Mouse (Mus musculus) spleen, adult 2 months (tissue): Measurements from ENCODE around the gene Pdss2.

Source experiments
- CTCF ChIP-seq: fragments of 200-500 bp; IDR thresholded peaks from 2 replicates; pipeline ENCODE4 v1.5.1; 2011; ENCODE audit warnings: mild to moderate bottlenecking, inconsistent platforms; ENCODE audit not compliant: insufficient read depth, insufficient read length, insufficient replicate concordance; ENCODE audit errors: extremely low read depth
- POLR2A ChIP-seq: fragments of 200-500 bp; IDR thresholded peaks from 2 replicates; pipeline ENCODE4 v1.6.1; 2011; ENCODE audit warnings: low read depth, low read length, inconsistent platforms

- TF ChIP-seq CTCF (no peak), POLR2A (no peak)
These were observed 200.9 kb downstream of the Pdss2 start for GRCm38 (mm10) chr10:43422061-43422770.
